ENCODE assay signal across 12 mouse cellular contexts in genomic region chr13:41372555-41373460, GRCm38 (mm10).
DNase-seq lines count a peak whose midpoint lies in the region; ATAC-seq lines count a peak whose summit lies in the region.
"Had no signal": no experiment of that assay in that cellular context is flagged by ENCODE, and none has a peak within 500 bp of the region (broad histone marks: within the 10 kb centered on the region; RNA-seq: fewer than 3 reads in every experiment).

No protein-coding gene starts in this region.

- 0 out of 2 replicates have a peak overlapping the region, but pooled peaks have one; percentile 5 for H3K27ac ChIP-seq in heart, embryonic 15.5 days
- peak overlapping the region; percentile 38; the same call in 1 of the 2 replicates for H3K27ac ChIP-seq in heart, embryonic 16.5 days (ENCODE audit: low read length)
- H3K27ac ChIP-seq: hindbrain, postnatal 0 days; liver, embryonic 15.5 days had no signal

- intact Hi-C loops in gastrocnemius, postnatal 36 days (cut with DNase I) = no loop called here

- H3K9me3 ChIP-seq in heart, embryonic 15.5 days (replicated peaks) = no peaks in the 10 kb centered on the region
- no peaks in the 10 kb centered on the region for H3K9me3 ChIP-seq in heart, embryonic 16.5 days (replicated peaks; ENCODE audit: control insufficient read depth, low read length)
- H3K9me3 ChIP-seq: liver, embryonic 15.5 days had no signal

- whole genome bisulfite sequencing in heart, embryonic 15.5 days = 68% methylated on average over 8 of the region's 8 CpGs
- 66% methylated on average over 8 of the region's 8 CpGs for WGBS in heart, embryonic 16.5 days

- no peak overlapping the region for H3K9ac ChIP-seq in heart, embryonic 15.5 days
- H3K9ac ChIP-seq in heart, embryonic 16.5 days (ENCODE audit: low read length) = no peak overlapping the region
- H3K9ac ChIP-seq: liver, embryonic 15.5 days had no signal

- DNase-seq in heart, postnatal 4 days = no peak
- DNase-seq in CD4-positive helper T cell, adult 2 months (ENCODE audit: low read depth, low spot score) = peak; percentile 85
- peak; percentile 14 to 50 for DNase-seq in spleen, postnatal 10 days (ENCODE audit: low spot score in 2 of 2)
- no peak for DNase-seq in cerebellum, adult 9-11 months
- no peak for DNase-seq in gastrocnemius, postnatal 36 days
- DNase-seq in frontal cortex, adult 2 months (ENCODE audit: extremely low spot score in 1 of 2, low spot score in 1 of 2) = no peak
- DNase-seq: cerebellum, adult 8-10 months; layer of hippocampus, postnatal 36 days had no signal

- ATAC-seq in heart, embryonic 15.5 days (replicated peaks; ENCODE audit: insufficient number of reproducible peaks, insufficient read depth, low FRiP score, low read depth) = no peak
- ATAC-seq in heart, embryonic 16.5 days (replicated peaks; ENCODE audit: extremely low read depth, insufficient read depth, low FRiP score) = no peak
- ATAC-seq: hindbrain, postnatal 0 days had no signal

- no peaks in the 10 kb centered on the region for H3K4me1 ChIP-seq in heart, embryonic 15.5 days (replicated peaks)
- H3K4me1 ChIP-seq in heart, embryonic 16.5 days (ENCODE audit: control insufficient read depth, insufficient read depth, low read length) = no peaks in the 10 kb centered on the region
- H3K4me1 ChIP-seq: liver, embryonic 15.5 days had no signal

- 0 out of 2 replicates have a peak, but pooled peaks cover 5% of the 10 kb centered on the region for H3K27me3 ChIP-seq in heart, embryonic 15.5 days
- H3K27me3 ChIP-seq in heart, embryonic 16.5 days (ENCODE audit: control insufficient read depth, insufficient read depth, low read length) = no peaks in the 10 kb centered on the region
- H3K27me3 ChIP-seq: liver, embryonic 15.5 days had no signal

- no peak overlapping the region for H3K4me3 ChIP-seq in heart, embryonic 15.5 days
- no peak overlapping the region for H3K4me3 ChIP-seq in heart, embryonic 16.5 days (ENCODE audit: low read length)
- H3K4me3 ChIP-seq: liver, embryonic 15.5 days had no signal

- no peaks in the 10 kb centered on the region for H3K36me3 ChIP-seq in heart, embryonic 15.5 days
- H3K36me3 ChIP-seq in heart, embryonic 16.5 days (ENCODE audit: control insufficient read depth, insufficient read depth) = no peaks in the 10 kb centered on the region
- H3K36me3 ChIP-seq: liver, embryonic 15.5 days had no signal

- no peak overlapping the region for H3K4me2 ChIP-seq in heart, embryonic 15.5 days
- H3K4me2 ChIP-seq in heart, embryonic 16.5 days (ENCODE audit: low read depth, low read length) = no peak overlapping the region
- H3K4me2 ChIP-seq: liver, embryonic 15.5 days had no signal

Comparison
In these comparisons a context has a peak if more than half of its experiments do, and no peak if none do; other contexts are left out.
1. DNase-seq: peak in CD4-positive helper T cell, adult 2 months (single experiment) and spleen, postnatal 10 days (2 of 2); none in heart, postnatal 4 days (single experiment), cerebellum, adult 9-11 months (single experiment), gastrocnemius, postnatal 36 days (0 of 2) and frontal cortex, adult 2 months (0 of 2).